Mouse (Mus musculus) midbrain, embryonic 10.5 days (tissue): ENCODE measurements around the gene Cys1. TPM values are rescaled to one million over a fixed set of nuclear protein-coding genes. Genes with fewer than 3 reads are reported as not detected.

Source experiments
- DNase-seq: peaks from one replicate; pipeline ENCODE4 v3.0.0-alpha.2; 2017; ENCODE audit warnings: low spot score
- H3K27ac ChIP-seq: fragments of 300-500 bp; sonication (generic); replicated peaks from 2 replicates; pipeline ENCODE4 v1.5.1; 2016; ENCODE audit warnings: mild to moderate bottlenecking
- H3K27me3 ChIP-seq: fragments of 300-500 bp; sonication (generic); 2 replicates; pipeline ENCODE4 v1.6.1; 2016; ENCODE audit warnings: low read depth, mild to moderate bottlenecking; ENCODE audit not compliant: poor library complexity, severe bottlenecking
- H3K36me3 ChIP-seq: fragments of 300-500 bp; sonication (generic); 2 replicates; pipeline ENCODE4 v1.6.1; 2016; ENCODE audit warnings: mild to moderate bottlenecking, moderate library complexity
- H3K4me1 ChIP-seq: fragments of 300-500 bp; sonication (generic); 2 replicates; pipeline ENCODE4 v1.6.1; 2016
- H3K4me3 ChIP-seq: fragments of 300-500 bp; sonication (generic); 2 replicates; pipeline ENCODE4 v1.5.1; 2016; ENCODE audit warnings: mild to moderate bottlenecking, moderate library complexity
- H3K9me3 ChIP-seq: fragments of 300-500 bp; sonication (generic); replicated peaks from 2 replicates; pipeline ENCODE4 v1.6.1; 2016; ENCODE audit warnings: mild to moderate bottlenecking
- WGBS: fragments of 180-500 bp; shearing (Covaris S2); methylation state at CpG from one replicate; pipeline ENCODE4 v1.1.7; 2016; 5-methylcytosine and 5-hydroxymethylcytosine counted together
- polyA plus RNA-seq: library from polyadenylated mRNA; unstranded; fragments of >200 nt; fragmentation: Nextera tagmentation; extraction: Ambion mirVana; gene quantifications from 2 replicates; pipeline ENCODE4 v1.2.1, GENCODE M21; 2016

Gene Cys1
- polyA plus RNA-seq, 1 experiment from 2014 or later, result 0.49 TPM

- Histone ChIP-seq H3K27me3 (peaks cover 42% of the 10 kb centered on the region), H3K9me3 (no peaks in the 10 kb centered on the region), H3K4me3 (no peak overlapping the region), H3K36me3 (no peaks in the 10 kb centered on the region), H3K4me1 (peaks cover 10% of the 10 kb centered on the region), H3K27ac (no peak overlapping the region)
- DNase-seq, result no peak
- WGBS, result 77% methylated on average over 11 of the region's 11 CpGs
Observed at GRCm38 (mm10) chr12:24686696-24687346, 5.2 kb upstream of the Cys1 start.

- WGBS, result 80% methylated on average over 6 of the region's 6 CpGs
- Histone ChIP-seq H3K4me1 (peaks cover 16% of the 10 kb centered on the region), H3K27ac (no peak overlapping the region), H3K36me3 (no peaks in the 10 kb centered on the region), H3K27me3 (peaks cover 48% of the 10 kb centered on the region), H3K4me3 (no peak overlapping the region), H3K9me3 (no peaks in the 10 kb centered on the region)
- DNase-seq, result no peak
Observed at GRCm38 (mm10) chr12:24686038-24686695, 4.6 kb upstream of the Cys1 start.

DNA sequence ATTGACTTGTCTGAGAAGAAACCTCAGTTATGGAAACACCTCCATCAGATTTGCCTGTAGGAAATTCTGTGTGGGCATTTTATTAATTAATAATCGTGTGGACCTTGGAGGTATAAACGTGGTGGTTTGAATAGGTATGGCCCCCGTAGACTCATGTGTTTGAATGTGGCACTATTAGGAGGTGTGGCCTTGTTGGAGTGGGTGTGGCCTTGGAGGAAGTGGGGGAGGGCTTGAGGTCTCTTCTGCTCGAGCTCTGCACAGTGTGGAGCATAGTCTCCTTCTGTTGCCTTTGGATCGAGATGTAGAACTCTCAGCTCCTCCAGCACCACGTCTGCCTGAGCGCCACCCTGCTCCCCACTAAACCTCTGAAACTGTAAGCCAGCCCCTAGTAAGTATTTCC, 1.8 kb upstream of the Cys1 start:
- DNase-seq, result no peak
- H3K4me3 ChIP-seq, result no peak overlapping the region
- WGBS, result 76% methylated on average over 7 of the region's 7 CpGs
- H3K27ac ChIP-seq, result no peak overlapping the region
- H3K9me3 ChIP-seq, result no peaks in the 10 kb centered on the region
- no peaks in the 10 kb centered on the region for H3K36me3 ChIP-seq
- H3K4me1 ChIP-seq, result peaks cover 21% of the 10 kb centered on the region
- peaks cover 75% of the 10 kb centered on the region for H3K27me3 ChIP-seq

DNA sequence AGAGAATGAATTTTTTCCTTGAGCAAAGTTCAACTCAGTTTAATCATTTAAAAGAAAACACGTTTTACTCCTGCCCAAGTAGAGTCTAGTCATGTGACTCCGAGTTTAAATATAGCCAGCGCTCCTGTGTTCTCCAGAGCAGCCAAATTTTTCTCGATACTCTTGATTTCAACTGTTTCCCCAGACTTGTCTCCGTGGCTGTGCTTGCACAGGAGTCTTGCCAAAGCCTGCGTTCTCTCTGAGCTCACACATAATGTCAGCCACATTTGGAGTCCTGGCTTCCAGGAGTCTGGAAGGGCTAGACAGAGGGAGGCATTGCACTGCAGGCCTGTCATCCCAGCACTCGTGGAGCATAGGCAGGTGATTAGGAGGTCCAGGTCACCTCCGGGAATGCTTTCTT, 950 bp upstream of the Cys1 start:
- DNase-seq, result no peak
- 55% methylated on average over 8 of the region's 8 CpGs for WGBS
- peaks cover 77% of the 10 kb centered on the region for H3K27me3 ChIP-seq

DNA sequence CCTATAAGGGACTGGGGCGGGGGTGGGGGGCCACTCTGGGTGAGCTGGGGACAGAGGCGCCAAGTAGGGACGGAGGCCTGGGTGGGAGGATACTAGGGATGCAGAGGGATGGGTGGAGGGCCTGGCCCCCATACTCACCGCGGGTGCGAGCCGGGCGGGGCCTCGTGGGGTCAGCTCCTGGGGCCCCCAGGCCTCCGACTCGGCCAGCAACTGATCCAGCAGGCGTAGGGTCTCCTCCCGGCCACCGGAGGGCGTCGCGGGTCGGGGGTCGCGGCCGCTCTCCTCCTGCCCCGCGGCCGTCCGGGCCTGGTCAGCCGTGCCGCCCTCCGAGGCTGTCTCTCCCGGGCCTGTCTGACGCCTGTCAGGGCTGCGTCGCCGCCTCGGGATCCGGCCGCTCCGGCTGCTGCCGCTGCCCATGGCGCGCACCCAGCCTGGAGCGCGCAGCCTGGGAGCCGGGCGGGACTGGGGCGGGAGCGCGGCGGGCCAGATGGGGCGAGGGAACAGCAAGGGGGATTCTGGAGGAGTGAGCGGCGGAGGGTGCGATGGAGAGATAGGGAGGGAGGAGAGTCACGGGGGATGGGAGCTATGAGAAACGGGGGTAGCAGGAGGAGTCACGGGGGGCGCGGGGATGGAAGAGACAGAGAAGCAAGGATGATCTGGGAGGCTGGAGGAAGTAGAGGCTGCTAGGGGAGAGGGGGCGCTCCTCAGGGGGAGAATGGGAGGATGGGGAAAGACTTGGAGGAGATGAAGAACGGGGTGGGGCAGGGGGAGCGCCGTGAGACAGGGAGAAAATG, 924 bp downstream of the Cys1 start:
- peak overlapping the region; percentile 77 for H3K27ac ChIP-seq
- DNase-seq, result peak; percentile 65
- H3K36me3 ChIP-seq, result no peaks in the 10 kb centered on the region
- H3K9me3 ChIP-seq, result no peaks in the 10 kb centered on the region
- H3K27me3 ChIP-seq, result peaks cover 72% of the 10 kb centered on the region
- peak overlapping the region; percentile 64 for H3K4me3 ChIP-seq
- 2% methylated on average over 47 of the region's 61 CpGs for WGBS
- H3K4me1 ChIP-seq, result peaks cover 21% of the 10 kb centered on the region

More for the DNA sequence above, 950 bp upstream of the Cys1 start:
- peaks cover 21% of the 10 kb centered on the region for H3K4me1 ChIP-seq
- H3K27ac ChIP-seq, result no peak overlapping the region
- no peak overlapping the region for H3K4me3 ChIP-seq
- H3K9me3 ChIP-seq, result no peaks in the 10 kb centered on the region
- H3K36me3 ChIP-seq, result no peaks in the 10 kb centered on the region

GRCm38 (mm10) chr12:24680096-24680491, 1.5 kb downstream of the Cys1 start:
- 18% methylated on average over 9 of the region's 9 CpGs for WGBS
- H3K4me3 ChIP-seq, result peak overlapping the region; percentile 64
- H3K9me3 ChIP-seq, result no peaks in the 10 kb centered on the region
- DNase-seq, result no peak
- H3K36me3 ChIP-seq, result no peaks in the 10 kb centered on the region
- peaks cover 68% of the 10 kb centered on the region for H3K27me3 ChIP-seq
- H3K27ac ChIP-seq, result peak overlapping the region; percentile 77; the same call in 1 of the 2 replicates
- peaks cover 21% of the 10 kb centered on the region for H3K4me1 ChIP-seq

GRCm38 (mm10) chr12:24662131-24662530, 19.5 kb downstream of the Cys1 start:
- Histone ChIP-seq H3K4me3 (no peak overlapping the region), H3K4me1 (peaks cover 6% of the 10 kb centered on the region; the same call in 1 of the 2 replicates), H3K36me3 (peaks cover 56% of the 10 kb centered on the region), H3K9me3 (no peaks in the 10 kb centered on the region), H3K27ac (no peak overlapping the region), H3K27me3 (no peaks in the 10 kb centered on the region)
- 90% methylated on average over 5 of the region's 5 CpGs for WGBS
- DNase-seq, result no peak

DNA sequence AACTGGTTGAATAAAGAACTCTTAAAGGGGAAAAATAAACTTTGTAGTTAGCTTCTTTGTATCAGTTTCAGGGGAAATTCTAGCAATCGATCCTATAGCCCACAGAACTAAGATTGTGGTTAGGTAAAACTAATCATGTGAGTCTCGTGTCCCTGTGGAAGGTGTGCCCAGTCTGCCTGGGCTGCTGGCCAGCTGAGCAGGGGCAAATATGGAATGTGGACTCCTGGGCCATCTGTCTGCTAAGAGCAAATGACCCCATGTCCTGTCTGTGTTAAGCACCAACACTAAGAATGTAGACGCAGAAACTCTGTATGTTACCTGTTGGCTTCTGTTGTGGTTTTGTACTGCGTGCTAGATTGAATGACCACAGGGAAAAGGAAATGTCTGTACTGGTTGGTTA, 20.5 kb downstream of the Cys1 start:
- WGBS, result 88% methylated on average over 4 of the region's 4 CpGs

GRCm38 (mm10) chr12:24659923-24660322, 21.7 kb downstream of the Cys1 start:
- Histone ChIP-seq H3K4me1 (peaks cover 26% of the 10 kb centered on the region), H3K27ac (no peak overlapping the region), H3K27me3 (no peaks in the 10 kb centered on the region), H3K36me3 (peaks cover 78% of the 10 kb centered on the region), H3K9me3 (no peaks in the 10 kb centered on the region), H3K4me3 (no peak overlapping the region)
- WGBS, result 95% methylated on average over 9 of the region's 9 CpGs
- DNase-seq, result no peak

More for the DNA sequence above, 20.5 kb downstream of the Cys1 start:
- H3K4me3 ChIP-seq, result no peak overlapping the region
- H3K9me3 ChIP-seq, result no peaks in the 10 kb centered on the region
- no peak overlapping the region for H3K27ac ChIP-seq
- H3K36me3 ChIP-seq, result peaks cover 66% of the 10 kb centered on the region
- DNase-seq, result no peak
- H3K4me1 ChIP-seq, result peaks cover 16% of the 10 kb centered on the region
- H3K27me3 ChIP-seq, result no peaks in the 10 kb centered on the region

- 92% methylated on average over 4 of the region's 4 CpGs for WGBS
- no peak overlapping the region for H3K4me3 ChIP-seq
- no peak overlapping the region for H3K27ac ChIP-seq
- no peaks in the 10 kb centered on the region for H3K27me3 ChIP-seq
- H3K4me1 ChIP-seq, result peaks cover 32% of the 10 kb centered on the region
- DNase-seq, result no peak
- H3K9me3 ChIP-seq, result no peaks in the 10 kb centered on the region
- peaks cover 87% of the 10 kb centered on the region for H3K36me3 ChIP-seq
Observed at GRCm38 (mm10) chr12:24658998-24659397, 22.6 kb downstream of the Cys1 start.

- no peak for DNase-seq
- Histone ChIP-seq H3K27me3 (no peaks in the 10 kb centered on the region), H3K27ac (peak overlapping the region; percentile 77), H3K4me1 (peaks cover 51% of the 10 kb centered on the region), H3K9me3 (no peaks in the 10 kb centered on the region), H3K36me3 (peaks cover 81% of the 10 kb centered on the region), H3K4me3 (peak overlapping the region; percentile 24)
- 81% methylated on average over 3 of the region's 3 CpGs for WGBS
Observed at GRCm38 (mm10) chr12:24656436-24656835, 25.2 kb downstream of the Cys1 start.

GRCm38 (mm10) chr12:24654065-24654862, 27.3 kb downstream of the Cys1 start:
- H3K27me3 ChIP-seq, result peaks cover 11% of the 10 kb centered on the region
- DNase-seq, result no peak
- no peaks in the 10 kb centered on the region for H3K9me3 ChIP-seq
- H3K27ac ChIP-seq, result no peak overlapping the region
- WGBS, result 89% methylated on average over 16 of the region's 16 CpGs
- no peak overlapping the region for H3K4me3 ChIP-seq
- peaks cover 62% of the 10 kb centered on the region for H3K4me1 ChIP-seq
- H3K36me3 ChIP-seq, result peaks cover 60% of the 10 kb centered on the region
